Mouse (Mus musculus) adrenal gland, postnatal 4 days (tissue): ENCODE measurements around the gene Hpd. TPM values are rescaled to one million over a fixed set of nuclear protein-coding genes. Genes with fewer than 3 reads are reported as not detected.

Source experiments
- DNase-seq, 2 experiments: peaks; one replicate each; pipeline ENCODE4 v3.0.0; 2021 to 2022; ENCODE audit warnings: low spot score in 2 of 2, mixed read lengths in 2 of 2
- total RNA-seq, 2 experiments: library from RNA; stranded (reverse); gene quantifications; 2 replicates each; pipeline ENCODE4 v1.2.3; 2021

The Hpd gene
- total RNA-seq, 2 experiments from 2014 or later, result 2.2 to 48.2 TPM

DNA sequence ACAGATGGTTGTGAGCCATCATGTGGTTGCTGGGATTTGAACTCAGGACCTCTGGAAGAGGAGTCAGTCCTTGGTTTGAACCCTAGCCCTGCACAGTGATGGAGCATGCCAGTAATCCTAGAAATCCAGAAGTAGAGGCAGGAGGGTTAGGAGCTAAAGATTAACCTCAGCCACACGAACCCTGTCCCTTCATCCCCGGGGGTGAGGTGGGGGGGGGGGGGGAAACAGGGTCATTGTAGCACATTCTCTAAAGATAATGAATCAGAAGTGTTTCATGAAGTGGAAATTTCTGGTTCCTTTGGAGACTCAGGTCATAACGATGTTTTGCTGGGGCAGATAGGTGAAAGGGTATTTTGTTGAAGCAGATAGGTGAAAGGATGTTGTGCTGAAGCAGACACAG lies 8.4 kb upstream of the Hpd start:
- DNase-seq, result no peak

DNA sequence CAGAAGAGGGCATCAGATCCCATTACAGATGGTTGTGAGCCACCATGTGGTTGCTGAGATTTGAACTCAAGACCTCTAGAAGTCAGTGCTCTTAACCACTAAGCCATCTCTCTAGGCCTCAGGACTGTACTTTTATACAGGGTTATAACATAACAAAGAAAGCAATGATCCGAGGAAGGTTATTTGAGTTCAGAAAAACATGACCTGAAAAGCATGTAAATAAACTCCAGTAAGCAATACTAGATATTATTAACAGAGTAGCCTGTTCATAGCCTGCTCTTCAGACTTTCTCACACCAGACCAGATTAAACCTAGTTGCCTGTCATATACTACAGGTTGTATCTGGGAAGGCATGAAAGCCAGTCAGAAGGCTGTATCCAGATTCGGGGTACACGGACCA lies 4.8 kb upstream of the Hpd start:
- no peak for DNase-seq

DNA sequence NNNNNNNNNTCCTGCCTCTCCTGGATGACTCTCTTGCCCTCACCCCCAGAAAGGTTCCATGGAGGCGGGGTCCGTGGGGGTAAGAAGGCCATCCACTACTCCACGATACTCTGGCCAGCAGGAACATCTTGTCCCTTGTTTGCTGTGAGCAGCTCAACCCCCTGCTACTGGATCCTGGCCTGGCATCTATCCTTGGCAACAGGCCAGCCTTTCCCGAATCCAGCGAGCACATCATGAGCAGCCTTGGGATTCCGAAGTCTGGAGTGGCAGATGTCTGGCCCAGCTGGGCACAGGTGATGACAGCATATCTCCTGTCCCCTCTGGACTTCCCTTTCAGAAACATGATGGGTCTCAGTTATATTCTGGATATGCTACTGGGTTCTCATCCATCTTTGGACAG lies 3.4 kb upstream of the Hpd start:
- no peak for DNase-seq

DNA sequence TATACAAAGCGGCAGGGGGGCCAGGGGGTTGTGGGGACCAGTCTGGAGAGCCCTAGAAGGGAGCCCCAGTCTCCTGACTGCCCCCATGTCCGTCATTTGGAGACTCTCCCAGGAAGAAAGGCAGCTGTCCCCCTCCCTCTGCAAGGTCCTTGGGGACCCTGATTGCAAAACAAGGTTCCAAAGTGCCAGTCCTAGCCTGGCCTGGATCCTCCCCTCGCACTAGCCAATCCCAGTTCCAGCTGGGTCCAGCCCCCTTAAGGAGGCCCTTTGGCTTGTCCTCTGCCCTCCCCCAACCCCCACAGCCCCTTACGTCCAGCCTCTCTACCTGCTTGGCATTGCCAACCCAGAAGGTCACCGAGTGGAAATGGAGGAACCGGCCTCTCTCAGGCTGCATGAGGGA lies 991 bp downstream of the Hpd start:
- DNase-seq, result no peak

DNA sequence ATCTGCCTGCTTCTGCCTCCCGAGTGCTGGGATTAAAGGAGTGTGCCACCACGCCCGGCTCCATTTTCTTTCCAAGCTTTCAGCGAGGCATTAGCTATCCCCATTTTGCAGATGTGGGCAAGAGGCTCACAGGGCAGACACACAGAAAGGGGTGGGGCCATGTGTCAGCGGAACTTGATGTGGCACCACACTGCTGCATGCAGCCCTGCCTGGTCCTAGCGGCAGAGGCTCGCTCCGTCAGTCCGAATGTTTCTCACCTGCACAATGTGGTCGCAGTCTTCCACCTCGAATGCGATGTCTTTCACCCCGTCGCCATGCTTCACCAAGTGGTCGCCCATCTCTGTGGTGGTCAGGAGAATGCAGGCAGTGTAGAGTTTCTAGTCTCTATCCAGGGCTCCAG lies 2.1 kb downstream of the Hpd start:
- no peak for DNase-seq

DNA sequence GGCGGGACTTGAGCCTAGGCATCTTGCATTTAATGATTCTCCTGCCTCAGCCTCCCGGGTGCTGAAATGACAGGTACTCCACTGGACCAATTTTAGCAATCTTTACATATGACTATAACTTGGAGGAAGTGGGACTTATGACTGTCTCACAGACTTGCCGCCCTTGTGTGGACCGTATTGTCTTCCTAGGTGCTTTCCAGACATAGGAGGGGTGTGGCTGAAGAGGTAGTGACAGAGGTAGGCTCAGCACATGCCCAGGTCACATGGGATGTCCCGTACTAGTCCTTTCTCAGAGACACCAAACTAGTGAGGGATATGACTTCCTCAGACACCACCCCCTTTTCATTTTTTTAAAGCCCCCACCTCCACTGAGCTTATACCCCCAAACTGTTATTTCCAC lies 3.7 kb downstream of the Hpd start:
- no peak for DNase-seq

DNA sequence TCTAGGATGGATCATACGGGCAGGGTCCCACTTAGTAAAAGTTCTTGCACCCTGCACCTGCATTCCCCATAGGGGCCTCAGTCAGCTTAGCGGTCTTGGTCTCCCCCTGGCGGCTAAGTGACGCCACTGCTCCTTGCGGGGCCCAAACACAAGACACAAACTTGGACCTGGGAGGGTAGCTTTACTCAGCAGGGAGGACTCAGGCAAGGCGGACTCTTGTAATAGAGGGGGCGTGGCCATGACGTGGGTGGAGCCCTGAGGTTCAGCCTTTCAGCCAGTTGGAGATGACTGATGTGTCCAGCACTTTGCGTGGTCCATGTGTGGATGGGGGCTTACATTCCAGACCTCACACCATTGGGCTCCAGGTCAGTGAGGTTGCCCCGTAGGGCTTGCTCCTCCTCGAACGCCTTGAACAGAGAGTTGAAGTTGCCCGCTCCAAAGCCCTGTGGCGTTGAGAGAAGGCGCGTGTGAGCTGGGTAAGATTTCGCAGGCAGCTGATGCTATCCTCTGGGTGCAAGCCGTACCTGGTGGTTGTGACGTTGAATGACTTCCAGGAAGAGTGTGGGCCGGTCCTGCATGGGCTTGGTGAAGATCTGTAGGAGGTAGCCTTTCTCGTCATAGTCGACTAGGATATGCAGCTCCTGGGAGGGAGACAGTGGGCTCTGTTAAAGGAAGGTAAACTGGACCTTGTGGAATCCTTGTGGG lies 10.7 kb downstream of the Hpd start:
- peak; percentile 81 to 82 for DNase-seq

DNA sequence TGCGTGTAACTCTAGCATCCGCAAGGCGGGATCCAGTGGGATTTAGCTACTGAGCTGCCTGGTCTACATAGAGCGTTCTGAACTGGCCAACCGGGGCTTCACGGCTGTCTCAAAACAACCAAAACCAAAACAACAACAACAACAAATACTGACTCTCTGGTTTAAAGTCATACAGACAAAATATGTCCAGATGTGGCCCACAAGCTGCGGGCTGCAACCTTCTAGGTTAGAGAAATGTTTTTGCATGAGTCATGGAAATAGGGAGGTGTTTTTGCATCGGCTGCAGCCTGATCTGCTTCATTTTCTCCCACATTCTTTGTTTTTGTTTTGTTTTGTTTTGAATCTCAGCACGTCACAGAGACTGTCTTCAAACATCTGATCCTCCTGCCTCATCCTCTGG lies 12.2 kb downstream of the Hpd start:
- no peak for DNase-seq

DNA sequence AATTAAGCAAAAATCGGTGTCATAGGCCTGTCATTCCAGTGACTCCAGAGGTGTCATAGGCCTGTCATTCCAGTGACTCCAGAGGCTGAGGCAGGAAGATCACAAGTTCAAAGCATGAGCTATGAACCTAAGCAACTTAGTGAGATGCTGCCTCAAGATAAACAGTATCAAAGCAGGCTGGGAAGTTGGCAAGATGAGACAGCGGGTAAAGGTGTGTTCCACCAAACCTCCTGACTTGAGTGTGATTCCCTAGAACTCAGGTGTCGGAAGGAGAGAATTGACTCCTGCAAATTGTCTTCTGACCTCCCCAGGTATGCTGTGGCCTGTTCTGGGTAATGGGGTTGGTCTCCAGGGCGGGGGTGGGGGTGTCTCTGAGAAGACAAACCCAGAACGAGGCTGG lies 13.2 kb downstream of the Hpd start, which contains the start of gene Psmd9:
Gene Psmd9 (plus strand): TSS at position 130 of the 400 bp plus-strand sequence.
- no peak for DNase-seq

DNA sequence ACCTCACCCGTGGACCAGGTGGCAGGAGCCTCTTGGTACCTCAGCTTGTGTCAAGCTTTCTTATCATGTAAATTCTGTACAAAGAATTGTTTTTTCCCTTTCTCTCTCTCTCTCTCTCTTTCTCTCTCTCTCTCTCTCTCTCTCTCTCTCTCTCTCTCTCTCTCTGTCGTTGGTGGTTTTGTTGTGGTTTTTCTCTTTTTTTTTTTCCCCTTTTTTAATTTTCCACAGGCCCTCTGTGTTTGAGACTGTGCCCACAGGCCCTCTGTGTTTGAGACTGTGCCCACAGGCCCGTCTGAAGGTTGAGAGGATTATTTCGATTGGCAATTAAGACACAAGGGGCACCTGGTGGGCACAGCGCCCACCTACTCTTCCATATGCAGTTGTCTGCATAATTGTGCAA lies 14.9 kb downstream of the Hpd start:
- no peak for DNase-seq

DNA sequence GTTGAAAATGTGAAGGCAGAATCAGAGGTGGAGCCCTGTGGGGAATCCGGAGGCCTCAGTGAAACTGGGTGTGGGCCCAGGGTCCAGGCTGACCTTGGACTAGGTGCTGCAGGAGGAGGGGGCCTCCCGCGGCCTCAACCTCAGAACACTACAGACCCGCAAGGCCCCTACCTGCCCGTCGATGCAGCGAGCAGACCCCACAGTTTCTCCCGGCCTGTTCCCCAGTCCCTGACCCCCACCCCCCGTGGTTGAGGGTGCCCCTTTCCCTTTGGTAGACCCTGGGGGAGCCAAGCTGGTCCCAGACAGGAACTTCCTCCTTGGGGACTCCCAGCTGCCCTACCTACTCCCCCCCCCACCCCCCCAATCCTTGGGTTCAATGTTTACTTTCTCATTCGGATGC lies 16.1 kb downstream of the Hpd start:
- DNase-seq, result no peak

DNA sequence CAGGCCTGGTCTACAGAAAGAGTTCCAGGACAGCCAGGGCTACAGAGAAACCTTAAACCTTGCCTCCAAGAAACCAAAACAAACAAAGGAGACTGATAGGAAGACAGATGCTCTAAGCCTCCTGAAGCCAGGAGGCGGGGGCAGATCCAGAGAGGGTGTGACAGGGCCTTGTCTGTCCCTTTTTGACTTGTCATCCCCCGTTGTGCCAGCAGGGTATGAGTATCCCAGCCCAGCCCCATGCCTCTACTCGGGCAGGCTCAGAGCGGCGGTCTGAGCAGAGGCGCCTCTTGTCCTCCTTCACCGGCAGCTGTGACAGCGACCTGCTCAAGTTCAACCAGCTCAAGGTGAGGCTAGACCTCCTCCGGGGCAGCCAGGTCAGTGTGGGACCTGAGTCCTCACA lies 19.6 kb downstream of the Hpd start:
- DNase-seq, result no peak

DNA sequence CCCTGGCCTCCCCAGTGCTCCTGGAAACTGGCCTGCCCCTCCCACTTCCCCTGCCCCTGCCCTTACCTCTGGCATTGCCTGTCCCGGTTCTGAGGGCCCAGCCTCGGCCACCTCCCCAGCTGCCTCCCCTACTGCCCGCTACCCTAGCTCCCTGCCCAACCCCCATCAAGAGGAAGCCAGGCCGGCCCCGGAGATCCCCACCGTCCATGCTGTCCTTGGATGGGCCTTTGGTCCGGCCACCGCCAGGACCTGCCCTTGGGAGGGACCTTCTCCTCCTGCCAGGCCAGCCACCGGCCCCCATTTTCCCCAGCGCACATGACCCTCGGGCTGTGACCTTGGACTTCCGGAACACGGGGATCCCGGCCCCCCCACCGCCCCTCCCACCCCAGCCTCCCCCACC lies 22.2 kb downstream of the Hpd start:
- peak in 1 of 2 experiments; percentile 55 for DNase-seq

DNA sequence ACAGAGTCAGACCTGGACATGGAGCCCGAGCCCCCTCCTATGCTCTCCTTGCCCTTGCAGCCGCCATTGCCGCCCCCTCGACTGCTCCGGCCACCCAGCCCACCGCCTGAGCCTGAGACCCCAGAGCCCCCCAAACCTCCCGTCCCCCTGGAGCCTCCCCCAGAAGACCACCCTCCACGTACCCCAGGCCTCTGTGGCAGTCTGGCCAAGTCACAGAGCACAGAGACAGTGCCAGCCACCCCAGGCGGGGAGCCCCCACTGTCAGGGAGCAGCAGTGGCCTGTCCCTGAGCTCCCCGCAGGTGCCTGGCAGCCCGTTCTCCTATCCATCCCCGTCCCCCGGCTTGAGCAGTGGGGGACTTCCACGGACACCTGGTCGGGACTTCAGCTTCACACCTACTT lies 22.7 kb downstream of the Hpd start:
- no peak for DNase-seq

DNA sequence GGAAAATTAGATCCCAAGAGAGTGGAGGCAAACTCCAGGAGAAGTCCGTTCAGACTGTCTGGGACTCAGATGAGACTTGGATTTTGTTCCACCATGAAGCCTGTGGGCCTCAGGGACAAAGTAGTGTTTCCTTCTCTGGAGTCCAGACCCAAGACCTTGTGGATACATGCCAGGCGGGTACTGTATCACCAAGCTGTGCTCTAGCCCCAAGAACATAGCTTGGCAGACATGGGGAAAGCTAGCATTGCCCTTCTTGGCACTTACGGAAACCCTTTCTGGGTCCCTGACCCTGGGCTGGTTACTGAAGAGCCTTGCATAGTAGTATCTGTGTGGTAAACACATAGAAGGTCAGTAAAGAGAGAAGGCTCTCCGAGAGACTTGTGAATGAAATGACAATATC lies 23.1 kb downstream of the Hpd start:
- DNase-seq, result no peak

DNA sequence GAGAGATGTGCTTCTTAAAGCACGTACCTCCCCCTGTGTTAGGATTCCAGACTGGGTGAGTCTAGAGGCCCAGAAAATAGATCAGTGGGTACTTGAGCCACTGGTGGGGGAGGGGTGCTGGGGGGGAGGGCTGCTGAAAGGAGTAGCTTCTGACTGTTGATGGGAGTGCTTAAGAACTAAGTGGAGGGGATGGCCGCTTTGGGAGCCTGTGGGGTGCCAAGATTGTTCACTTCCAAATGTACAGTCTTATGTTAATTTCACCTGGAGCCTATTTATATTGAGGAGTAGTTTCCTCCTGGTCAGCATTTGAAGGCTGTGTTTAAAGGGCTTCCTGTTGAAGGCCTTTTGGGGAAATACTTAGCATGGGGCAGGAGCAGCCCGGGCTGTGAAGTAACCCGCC lies 24.6 kb downstream of the Hpd start:
- DNase-seq, result no peak

DNA sequence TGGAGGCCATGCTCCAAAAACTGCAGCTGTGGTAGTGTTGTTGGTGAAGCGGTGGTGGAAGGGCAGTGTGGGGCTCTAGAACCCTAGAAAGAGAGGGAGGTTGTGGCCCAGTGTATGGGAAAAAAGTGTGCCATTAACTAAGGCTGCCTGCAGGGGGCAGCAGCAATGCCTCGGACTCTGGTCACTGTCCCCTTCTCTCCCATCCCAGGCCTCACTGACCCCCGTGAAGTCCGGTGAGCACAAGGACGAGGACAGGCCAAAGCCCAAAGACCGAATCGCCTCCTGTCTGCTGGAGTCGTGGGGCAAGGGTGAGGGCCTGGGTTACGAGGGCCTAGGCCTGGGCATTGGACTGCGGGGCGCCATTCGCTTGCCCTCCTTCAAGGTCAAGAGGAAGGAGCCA lies 25.8 kb downstream of the Hpd start:
- no peak for DNase-seq

DNA sequence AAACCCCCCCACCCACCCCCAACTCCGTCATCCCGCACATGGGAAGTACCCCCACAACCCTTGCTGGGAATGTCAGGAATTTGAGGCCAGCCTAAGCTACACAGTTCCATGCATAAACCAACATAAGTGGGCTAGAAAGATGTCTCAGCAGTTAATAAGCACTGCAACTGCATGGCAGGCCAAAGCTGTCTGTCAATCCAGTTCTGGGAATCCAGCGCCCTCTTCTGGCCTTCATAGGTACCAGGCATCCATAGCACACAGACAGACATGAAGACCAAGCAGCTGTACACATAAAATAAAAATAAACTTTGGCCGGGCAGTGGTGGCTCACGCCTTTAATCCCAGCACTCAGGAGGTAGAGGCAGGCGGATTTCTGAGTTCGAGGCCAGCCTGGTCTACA lies 27.1 kb downstream of the Hpd start:
- no peak for DNase-seq

DNA sequence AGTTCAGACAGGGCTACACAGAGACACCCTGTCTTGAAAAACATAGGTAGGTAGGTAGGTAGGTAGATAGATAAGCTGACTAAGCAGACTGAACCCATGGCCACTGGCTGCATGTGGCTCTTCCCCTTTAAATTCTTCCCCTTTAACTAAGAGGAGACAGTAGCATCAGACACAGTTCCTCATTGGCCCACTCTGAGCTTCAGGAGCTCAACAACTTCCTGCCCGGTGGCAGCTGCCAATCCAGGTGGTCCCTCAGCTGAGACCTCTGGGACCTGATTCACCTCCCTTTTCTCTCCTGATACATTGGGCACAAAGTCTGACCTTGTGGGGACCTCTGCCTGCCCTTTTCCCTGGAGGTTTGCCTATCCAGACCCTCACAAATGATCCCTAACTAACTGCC lies 29.6 kb downstream of the Hpd start:
- DNase-seq, result no peak

DNA sequence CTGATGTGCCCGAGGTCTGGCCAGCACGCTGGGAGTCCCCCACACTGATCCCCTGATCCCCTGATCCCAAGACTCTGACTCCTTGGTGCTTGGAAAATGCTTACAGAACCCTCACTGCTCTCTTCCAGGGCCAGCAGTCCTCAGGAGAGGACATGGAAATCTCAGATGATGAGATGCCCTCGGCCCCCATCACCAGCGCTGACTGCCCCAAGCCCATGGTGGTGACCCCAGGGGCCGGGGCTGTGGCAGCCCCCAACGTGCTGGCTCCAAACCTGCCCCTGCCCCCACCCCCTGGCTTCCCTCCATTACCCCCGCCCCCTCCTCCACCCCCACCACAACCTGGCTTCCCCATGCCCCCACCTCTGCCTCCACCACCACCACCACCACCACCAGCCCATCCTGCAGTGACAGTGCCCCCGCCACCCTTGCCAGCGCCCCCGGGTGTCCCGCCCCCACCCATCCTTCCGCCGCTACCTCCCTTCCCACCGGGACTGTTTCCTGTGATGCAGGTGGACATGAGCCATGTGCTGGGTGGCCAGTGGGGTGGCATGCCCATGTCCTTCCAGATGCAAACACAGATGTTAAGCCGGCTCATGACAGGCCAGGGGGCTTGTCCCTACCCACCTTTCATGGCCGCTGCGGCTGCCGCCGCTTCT lies 30.7 kb downstream of the Hpd start:
- no peak for DNase-seq

DNA sequence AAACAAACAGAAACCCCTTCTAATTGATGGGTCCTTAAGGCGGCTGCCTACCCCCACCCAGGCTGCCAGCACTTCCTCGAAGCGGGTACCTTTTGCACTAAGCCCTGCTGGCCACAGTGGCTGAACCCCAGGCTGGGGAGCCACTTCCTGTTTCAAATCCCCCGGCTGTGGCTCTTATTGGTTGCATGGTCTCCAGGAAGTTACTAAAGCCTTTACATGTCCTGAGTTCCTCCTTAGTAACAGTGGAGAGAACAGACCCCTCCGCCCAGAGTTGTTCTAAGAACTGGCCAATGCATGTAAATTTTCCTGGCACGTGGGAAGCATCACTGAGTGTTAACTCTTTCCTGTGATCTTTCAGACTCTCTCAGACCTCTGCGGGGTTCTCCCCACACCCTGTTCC lies 31.4 kb downstream of the Hpd start:
- no peak for DNase-seq

DNA sequence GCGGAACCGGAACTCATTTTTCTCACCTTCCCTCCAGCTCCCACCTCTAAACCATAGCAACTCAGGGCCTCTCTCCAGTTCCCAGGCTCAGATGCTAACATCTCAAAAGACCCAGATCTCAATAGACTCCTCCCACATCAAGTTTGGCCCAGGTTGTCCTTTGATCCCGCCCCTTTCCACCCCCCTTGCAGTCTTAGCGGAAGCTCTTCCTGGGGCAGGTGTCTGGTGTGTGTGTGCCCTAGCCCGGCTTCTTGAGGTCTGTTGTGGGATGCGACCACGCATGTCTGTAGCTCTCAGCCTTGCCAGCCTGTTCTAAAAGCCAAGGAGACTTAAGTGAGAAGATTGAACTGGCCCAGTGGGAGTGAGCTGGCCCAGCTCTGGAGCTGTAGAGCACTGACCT lies 31.9 kb downstream of the Hpd start:
- DNase-seq, result no peak
